Mouse (Mus musculus) embryonic facial prominence, embryonic 11.5 days (tissue): ENCODE results near the gene Npas3. TPM values are rescaled to one million over a fixed set of nuclear protein-coding genes. Genes with fewer than 3 reads are reported as not detected.
A peak's percentile ranks its signal among the peaks of the same experiment; 100 is the strongest.

Source experiments
- ATAC-seq: fragments of 200-750 bp; cut with Nextera tagmentation; replicated peaks from 2 replicates; pipeline ENCODE4 v1.8.0; 2017; ENCODE audit warnings: low read depth; ENCODE audit not compliant: insufficient number of reproducible peaks, low FRiP score, low TSS enrichment
- DNase-seq: peaks from one replicate; pipeline ENCODE4 v3.0.0-alpha.2; 2015; ENCODE audit warnings: low spot score
- H3K27ac ChIP-seq: fragments of 300-500 bp; sonication (generic); replicated peaks from 2 replicates; pipeline ENCODE4 v1.5.1; 2014; ENCODE audit warnings: mild to moderate bottlenecking, low read depth, low read length, control low read depth
- H3K27me3 ChIP-seq: fragments of 300-500 bp; sonication (generic); 2 replicates; pipeline ENCODE4 v1.6.1; 2014; ENCODE audit warnings: mild to moderate bottlenecking, low read length, moderate library complexity, mixed read lengths; ENCODE audit not compliant: control insufficient read depth, insufficient read depth
- H3K36me3 ChIP-seq: fragments of 300-500 bp; sonication (generic); replicated peaks from 2 replicates; pipeline ENCODE4 v1.6.1; 2014; ENCODE audit warnings: low read depth, mild to moderate bottlenecking, low read length, moderate library complexity, mixed read lengths; ENCODE audit not compliant: control insufficient read depth, insufficient read depth
- H3K4me1 ChIP-seq: fragments of 300-500 bp; sonication (generic); 2 replicates; pipeline ENCODE4 v1.6.1; 2014; ENCODE audit warnings: low read length, mixed read lengths; ENCODE audit not compliant: control insufficient read depth, insufficient read depth
- H3K4me2 ChIP-seq: fragments of 300-500 bp; sonication (generic); 2 replicates; pipeline ENCODE4 v1.6.1; 2014; ENCODE audit warnings: low read depth, mild to moderate bottlenecking, control low read depth, low read length, moderate library complexity
- H3K4me3 ChIP-seq: fragments of 300-500 bp; sonication (generic); 2 replicates; pipeline ENCODE4 v1.5.1; 2014; ENCODE audit warnings: low read depth, low read length, control low read depth
- H3K9ac ChIP-seq: fragments of 300-500 bp; sonication (generic); replicated peaks from 2 replicates; pipeline ENCODE4 v1.6.1; 2014; ENCODE audit warnings: mild to moderate bottlenecking, control low read depth, low read length
- H3K9me3 ChIP-seq: fragments of 300-500 bp; sonication (generic); replicated peaks from 2 replicates; pipeline ENCODE4 v1.6.1; 2016; ENCODE audit warnings: mild to moderate bottlenecking, low read length, inconsistent platforms, mixed read lengths; ENCODE audit not compliant: control insufficient read depth
- WGBS: fragments of 180-500 bp; shearing (Covaris S2); extraction: QIAGEN DNeasy Blood & Tissue Kit; methylation state at CpG from one replicate; pipeline ENCODE4 v1.1.7; 2014; 5-methylcytosine and 5-hydroxymethylcytosine counted together
- polyA plus RNA-seq: library from polyadenylated mRNA; unstranded; fragments of >200 nt; fragmentation: Nextera tagmentation; extraction: Ambion mirVana; gene quantifications from 2 replicates; pipeline ENCODE4 v1.2.1, GENCODE M21; 2014

Gene Npas3
- polyA plus RNA-seq, 1 experiment from 2014 or later, result 5.0 TPM

DNA sequence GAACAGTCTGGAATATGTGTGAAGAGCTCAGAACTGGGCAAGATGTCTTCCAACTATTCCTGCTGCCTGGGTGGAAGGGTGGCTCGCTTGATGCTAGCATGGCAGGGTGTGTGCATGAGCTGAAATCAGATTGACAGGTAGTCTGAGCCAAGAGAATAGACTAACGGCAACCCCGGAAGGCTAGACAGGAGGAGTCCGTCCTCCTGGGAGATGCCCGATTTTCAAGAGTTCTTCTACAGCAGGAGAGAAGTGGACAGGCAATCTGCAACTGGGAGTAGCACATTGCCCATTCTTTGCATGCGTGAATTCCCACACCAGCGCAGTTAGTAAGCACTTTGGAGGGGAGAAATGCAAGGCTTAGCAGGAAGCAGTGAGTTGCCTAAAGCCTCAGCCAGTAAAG lies 372.8 kb downstream of the Npas3 start:
- no peak for DNase-seq
- WGBS, result 72% methylated on average over 7 of the region's 7 CpGs

GRCm38 (mm10) chr12:53623793-53624192 lies 375.3 kb downstream of the Npas3 start:
- WGBS, result 58% methylated on average over 9 of the region's 9 CpGs
- DNase-seq, result peak; percentile 43
- H3K27ac ChIP-seq, result no peak overlapping the region
- ATAC-seq, result 0 out of 2 replicates have a peak, but pooled peaks have one; percentile 14
- H3K36me3 ChIP-seq, result no peaks in the 10 kb centered on the region
- H3K4me1 ChIP-seq, result no peaks in the 10 kb centered on the region; the same call in 1 of the 2 replicates
- H3K27me3 ChIP-seq, result no peaks in the 10 kb centered on the region
- no peak overlapping the region for H3K4me2 ChIP-seq
- H3K9ac ChIP-seq, result no peak overlapping the region
- H3K4me3 ChIP-seq, result no peak overlapping the region
- no peaks in the 10 kb centered on the region for H3K9me3 ChIP-seq

More for the DNA sequence above, 372.8 kb downstream of the Npas3 start:
- H3K4me1 ChIP-seq, result no peaks in the 10 kb centered on the region; the same call in 1 of the 2 replicates
- no peak overlapping the region for H3K27ac ChIP-seq
- H3K9ac ChIP-seq, result no peak overlapping the region
- ATAC-seq, result no peak
- no peaks in the 10 kb centered on the region for H3K27me3 ChIP-seq
- H3K4me3 ChIP-seq, result no peak overlapping the region
- H3K9me3 ChIP-seq, result no peaks in the 10 kb centered on the region
- H3K4me2 ChIP-seq, result no peak overlapping the region
- H3K36me3 ChIP-seq, result no peaks in the 10 kb centered on the region

GRCm38 (mm10) chr12:53624379-53625021 lies 376.0 kb downstream of the Npas3 start:
- WGBS, result 37% methylated on average over 11 of the region's 11 CpGs
- H3K27ac ChIP-seq, result no peak overlapping the region
- no peaks in the 10 kb centered on the region; the same call in 1 of the 2 replicates for H3K4me1 ChIP-seq
- no peak overlapping the region for H3K4me3 ChIP-seq
- ATAC-seq, result no peak
- DNase-seq, result peak; percentile 43
- no peaks in the 10 kb centered on the region for H3K36me3 ChIP-seq
- no peaks in the 10 kb centered on the region for H3K9me3 ChIP-seq
- no peak overlapping the region for H3K4me2 ChIP-seq
- H3K27me3 ChIP-seq, result no peaks in the 10 kb centered on the region
- H3K9ac ChIP-seq, result no peak overlapping the region

DNA sequence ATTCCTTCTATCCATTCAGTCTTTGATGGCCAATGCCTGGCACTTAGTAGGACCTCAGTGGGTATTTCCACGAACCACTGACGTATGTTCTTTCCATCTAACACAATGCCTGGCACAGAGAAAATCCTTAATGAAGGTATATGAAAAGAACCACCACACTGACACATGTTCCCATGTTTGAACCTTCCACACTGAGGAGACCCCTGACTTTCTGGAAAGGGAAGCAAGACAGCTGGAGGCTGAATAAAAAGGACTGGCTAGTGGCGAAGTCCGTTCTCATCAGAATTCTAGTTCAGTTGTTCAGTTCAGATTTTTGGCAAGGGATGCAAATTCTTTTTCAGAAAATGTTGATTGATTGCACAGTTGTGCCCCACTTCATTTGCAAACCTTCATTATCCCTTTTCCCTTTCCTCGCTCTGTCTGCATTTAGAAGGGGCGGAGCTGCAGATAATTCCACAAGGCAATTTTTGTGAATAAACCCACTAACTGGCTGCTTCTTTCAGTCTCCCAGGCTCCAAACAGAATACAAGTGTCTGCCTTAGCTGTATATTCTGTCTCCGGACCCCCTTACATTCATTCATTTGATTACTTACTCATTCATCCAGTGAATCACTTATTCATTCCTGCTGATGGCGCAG lies 381.1 kb downstream of the Npas3 start:
- ATAC-seq (no peak), DNase-seq (no peak)
- Histone ChIP-seq H3K27ac (no peak overlapping the region), H3K9me3 (no peaks in the 10 kb centered on the region), H3K27me3 (no peaks in the 10 kb centered on the region), H3K9ac (no peak overlapping the region), H3K4me1 (no peaks in the 10 kb centered on the region; the same call in 1 of the 2 replicates), H3K36me3 (no peaks in the 10 kb centered on the region), H3K4me2 (no peak overlapping the region), H3K4me3 (no peak overlapping the region)
- WGBS, result 83% methylated on average over 8 of the region's 8 CpGs

- H3K4me2 ChIP-seq, result no peak overlapping the region
- H3K9ac ChIP-seq, result no peak overlapping the region
- 55% methylated on average over 1 of the region's 1 CpGs for WGBS
- DNase-seq (no peak), ATAC-seq (no peak)
- H3K4me3 ChIP-seq, result no peak overlapping the region
- H3K27me3 ChIP-seq, result no peaks in the 10 kb centered on the region
- no peaks in the 10 kb centered on the region for H3K9me3 ChIP-seq
- no peaks in the 10 kb centered on the region for H3K4me1 ChIP-seq
- H3K27ac ChIP-seq, result no peak overlapping the region
- no peaks in the 10 kb centered on the region for H3K36me3 ChIP-seq
These were observed 382.1 kb downstream of the Npas3 start for GRCm38 (mm10) chr12:53630607-53631006.

DNA sequence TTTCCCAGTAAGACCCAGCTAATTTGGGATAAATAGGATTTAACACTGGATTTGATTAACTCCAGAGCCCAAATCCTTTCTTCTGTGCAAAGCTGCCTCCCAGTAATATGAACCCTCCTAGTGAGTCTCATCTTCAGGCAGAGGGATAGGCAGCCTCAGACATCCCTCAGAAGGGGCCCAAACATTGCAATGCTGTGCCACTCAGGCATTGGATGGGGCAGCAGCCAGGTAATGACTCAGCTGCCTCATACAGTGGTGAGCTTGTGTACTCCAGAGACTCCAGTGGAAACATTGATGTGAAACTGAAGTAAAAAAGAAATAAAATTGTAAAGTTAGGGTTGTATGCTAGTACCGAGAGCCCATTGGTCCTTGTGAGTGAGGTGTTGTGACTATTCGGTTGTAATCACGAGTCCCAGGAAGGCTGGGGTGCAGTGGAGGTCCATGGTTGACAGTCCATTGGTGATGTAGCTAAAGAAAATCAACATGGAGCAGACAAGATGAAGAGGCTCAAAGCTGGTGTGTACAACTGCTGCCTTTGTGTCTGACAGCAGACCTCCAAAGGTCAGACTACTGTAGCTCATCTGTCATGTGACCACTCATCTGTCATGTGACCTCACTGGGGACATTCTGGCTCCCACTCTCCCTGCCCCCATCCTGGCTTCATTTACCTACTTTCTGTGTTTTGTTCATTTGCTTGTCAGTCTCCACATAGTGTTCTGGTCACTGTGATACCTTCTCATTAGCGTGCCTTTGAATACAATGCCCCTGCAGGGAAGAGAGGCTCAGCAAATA lies 383.0 kb downstream of the Npas3 start:
- Histone ChIP-seq H3K27me3 (no peaks in the 10 kb centered on the region), H3K4me2 (no peak overlapping the region), H3K9ac (no peak overlapping the region), H3K9me3 (no peaks in the 10 kb centered on the region), H3K4me1 (no peaks in the 10 kb centered on the region), H3K4me3 (no peak overlapping the region), H3K27ac (no peak overlapping the region), H3K36me3 (no peaks in the 10 kb centered on the region)
- 90% methylated on average over 4 of the region's 4 CpGs for WGBS
- no peak for DNase-seq
- no peak for ATAC-seq

- no peak overlapping the region for H3K4me2 ChIP-seq
- no peak overlapping the region for H3K9ac ChIP-seq
- no peak for ATAC-seq
- H3K4me1 ChIP-seq, result no peaks in the 10 kb centered on the region
- no peaks in the 10 kb centered on the region for H3K36me3 ChIP-seq
- DNase-seq, result no peak
- no peaks in the 10 kb centered on the region for H3K9me3 ChIP-seq
- no peak overlapping the region for H3K27ac ChIP-seq
- H3K4me3 ChIP-seq, result no peak overlapping the region
- no peaks in the 10 kb centered on the region for H3K27me3 ChIP-seq
These were observed 390.1 kb downstream of the Npas3 start for GRCm38 (mm10) chr12:53638571-53638970.

DNA sequence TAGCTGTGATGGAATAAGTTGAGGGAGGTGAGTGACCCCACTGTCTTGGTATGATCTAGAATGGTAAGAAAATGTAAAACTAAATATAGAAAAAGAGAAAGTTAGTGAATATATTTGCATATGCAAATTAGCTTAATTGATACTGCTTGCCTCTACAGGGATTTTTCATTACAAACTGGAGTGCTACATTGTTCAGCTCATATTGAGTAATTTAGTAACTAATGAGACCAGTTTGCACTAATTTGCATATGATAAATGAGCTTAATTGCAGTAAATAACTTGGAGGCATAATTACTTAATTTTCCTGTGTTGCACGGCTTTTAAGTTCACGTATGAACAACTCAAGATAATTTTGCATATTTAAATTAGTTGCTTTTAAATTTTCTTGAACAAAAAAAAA lies 398.8 kb downstream of the Npas3 start:
- Histone ChIP-seq H3K9ac (no peak overlapping the region), H3K4me1 (no peaks in the 10 kb centered on the region), H3K4me3 (no peak overlapping the region), H3K27ac (no peak overlapping the region), H3K27me3 (no peaks in the 10 kb centered on the region), H3K4me2 (no peak overlapping the region), H3K36me3 (no peaks in the 10 kb centered on the region), H3K9me3 (no peaks in the 10 kb centered on the region)
- no peak for ATAC-seq
- WGBS, result 80% methylated on average over 2 of the region's 2 CpGs
- DNase-seq, result no peak
